Mouse (Mus musculus) lung, adult 2 months (tissue): Measurements from ENCODE around the gene B3galt2. TPM values are rescaled to one million over a fixed set of nuclear protein-coding genes. Genes with fewer than 3 reads are reported as not detected.

Experiments
- DNase-seq: peaks from one replicate; pipeline ENCODE4 v3.0.0; 2022
- H3K4me1 ChIP-seq: fragments of 200-500 bp; 2 replicates; pipeline ENCODE4 v1.6.1; 2011; ENCODE audit warnings: low read length; ENCODE audit not compliant: control insufficient read depth, insufficient read depth
- H3K4me3 ChIP-seq: fragments of 200-500 bp; replicated peaks from 2 replicates; pipeline ENCODE3; 2011; ENCODE audit warnings: low read depth, mild to moderate bottlenecking, control low read depth, low read length; ENCODE audit errors: extremely low read depth
- CTCF ChIP-seq: fragments of 200-500 bp; IDR thresholded peaks from 2 replicates; pipeline ENCODE4 v1.5.1; 2011; ENCODE audit warnings: mild to moderate bottlenecking, low read length, control low read depth; ENCODE audit not compliant: insufficient read depth
- POLR2A ChIP-seq: fragments of 200-500 bp; IDR thresholded peaks from 2 replicates; pipeline ENCODE4 v1.6.1; 2011; ENCODE audit warnings: low read depth, mild to moderate bottlenecking, control low read depth, low read length, borderline replicate concordance; ENCODE audit errors: extremely low read depth
- WGBS: fragments of 180-500 bp; shearing (Covaris S2); methylation state at CpG from one replicate; pipeline ENCODE4 v1.1.7; 2018; 5-methylcytosine and 5-hydroxymethylcytosine counted together
- polyA plus RNA-seq: library from polyadenylated mRNA; depleted of rRNA; stranded (reverse); fragments of >200 nt; gene quantifications from 2 replicates; pipeline ENCODE4 v1.2.3, GENCODE M21; 2012; rRNA removed

Gene B3galt2
- polyA plus RNA-seq, 1 experiment = 0.20 TPM

- no peaks in the 10 kb centered on the region; the same call in 1 of the 2 replicates for H3K4me1 ChIP-seq
- peak; percentile 25; the same call in 1 of the 2 replicates for TF ChIP-seq CTCF
- peak; percentile 59; the same call in 1 of the 2 replicates for TF ChIP-seq POLR2A
- DNase-seq = peak; percentile 88
- 1% methylated on average over 69 of the region's 74 CpGs for WGBS
- peak within 1 kb of the TSS; percentile 85 for H3K4me3 ChIP-seq
These were observed 62.3 kb downstream of the B3galt2 start, which contains the start of gene Cdc73 for GRCm38 (mm10) chr1:143702741-143703262. Gene Cdc73, minus strand, starts transcription at chr1:143702893.

Other genes with a start within 250 kb of the B3galt2 start
- gene Cdc73, start 62.2 kb downstream of the B3galt2 start, polyA plus RNA-seq = 0.94 and 3.2 TPM in 2 replicates
- 17.2 and 21.5 TPM in 2 replicates for gene Glrx2, start 75.7 kb downstream of the B3galt2 start, polyA plus RNA-seq
- 2.9 and 5.1 TPM in 2 replicates for gene Trove2, start 136.4 kb downstream of the B3galt2 start, polyA plus RNA-seq
- 3.1 and 4.8 TPM in 2 replicates for gene Uchl5, start 136.6 kb downstream of the B3galt2 start, polyA plus RNA-seq